Mouse (Mus musculus) erythroid progenitor cell, adult 5-6 weeks (primary cell): ENCODE results near the gene Slc35b2. TPM values are rescaled to one million over a fixed set of nuclear protein-coding genes. Genes with fewer than 3 reads are reported as not detected.

Experiments
- ATAC-seq: replicated peaks from 2 replicates; pipeline ENCODE4 v1.8.0; 2016; ENCODE audit warnings: moderate number of reproducible peaks, mild to moderate bottlenecking, moderate TSS enrichment, inconsistent platforms; ENCODE audit not compliant: poor library complexity, low FRiP score, severe bottlenecking
- total RNA-seq, 2 experiments: library from RNA; stranded (forward) in 1 of 2; stranded (reverse) in 1 of 2; fragments of 150-400 nt in 1 of 2; fragments of 186-747, 209-891 nt in 1 of 2; gene quantifications; 2 replicates each; pipeline versions ENCODE4 v1.2.3 to v1.2.4; 2015 to 2017; ENCODE audit warnings: low replicate concordance in 2 of 2

Slc35b2 gene
- total RNA-seq, 2 experiments from 2014 or later: 10.3 to 15.5 TPM

- no peak for ATAC-seq
Measured at GRCm38 (mm10) chr17:45579554-45579953, 15.9 kb downstream of the Slc35b2 start.

DNA sequence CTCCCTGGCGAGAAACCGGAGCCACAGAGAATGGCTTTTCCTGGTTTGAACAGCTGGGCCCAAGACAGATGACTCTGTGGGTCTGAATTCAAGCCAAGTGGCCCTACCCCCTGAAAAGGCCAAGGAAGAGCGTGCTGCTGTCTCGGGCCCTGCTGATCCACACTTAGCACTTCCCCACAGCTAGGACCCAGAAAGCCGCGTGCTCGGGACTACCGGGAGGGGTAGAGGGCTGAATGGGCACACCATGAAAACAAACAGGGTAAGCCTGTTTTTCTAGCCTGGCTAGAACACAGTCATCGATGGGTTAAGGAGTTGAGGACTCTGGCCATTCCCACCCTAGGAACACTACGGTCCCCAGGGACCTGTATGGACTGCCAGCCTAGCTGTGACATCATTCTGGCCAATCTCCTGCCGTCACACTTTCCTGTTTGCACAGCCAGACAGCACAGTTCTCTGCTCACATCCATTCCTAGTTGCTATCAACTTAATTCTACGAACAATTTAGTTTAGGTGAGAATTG is 17.3 kb downstream of the Slc35b2 start:
- no peak for ATAC-seq

GRCm38 (mm10) chr17:45581567-45581983 is 17.9 kb downstream of the Slc35b2 start:
- peak; percentile 78 for ATAC-seq

- peak; percentile 61 for ATAC-seq
Measured at GRCm38 (mm10) chr17:45582188-45582587, 18.5 kb downstream of the Slc35b2 start.

GRCm38 (mm10) chr17:45582715-45583355 is 19.2 kb downstream of the Slc35b2 start:
- ATAC-seq: no peak

GRCm38 (mm10) chr17:45584096-45584896 is 20.6 kb downstream of the Slc35b2 start:
- no peak for ATAC-seq

- ATAC-seq: no peak
Measured at GRCm38 (mm10) chr17:45584939-45585678, 21.4 kb downstream of the Slc35b2 start.

GRCm38 (mm10) chr17:45585725-45586448 is 22.2 kb downstream of the Slc35b2 start:
- no peak for ATAC-seq

- ATAC-seq: no peak
Measured at GRCm38 (mm10) chr17:45586449-45586837, 22.8 kb downstream of the Slc35b2 start.

GRCm38 (mm10) chr17:45588370-45588769 is 24.7 kb downstream of the Slc35b2 start:
- no peak for ATAC-seq

DNA sequence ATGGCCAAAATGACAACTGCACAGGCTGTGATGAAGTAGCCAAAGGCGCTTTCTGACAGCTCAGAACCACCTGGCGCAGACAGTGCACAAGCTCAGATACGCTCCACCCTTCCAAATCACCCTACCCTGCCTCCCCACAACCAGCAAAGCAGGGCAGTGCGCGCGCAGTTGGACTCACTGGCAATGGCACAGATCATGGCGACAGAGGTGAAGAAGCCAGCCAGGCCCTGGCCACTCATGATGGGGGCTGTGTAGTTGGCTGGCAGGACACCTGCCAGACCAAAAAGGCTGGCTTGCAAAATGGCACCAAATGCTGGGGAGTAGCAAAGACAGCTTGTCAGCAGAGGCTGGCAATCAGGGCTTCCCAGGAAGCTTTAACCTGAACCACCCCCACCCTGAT is 25.6 kb downstream of the Slc35b2 start:
- no peak for ATAC-seq

DNA sequence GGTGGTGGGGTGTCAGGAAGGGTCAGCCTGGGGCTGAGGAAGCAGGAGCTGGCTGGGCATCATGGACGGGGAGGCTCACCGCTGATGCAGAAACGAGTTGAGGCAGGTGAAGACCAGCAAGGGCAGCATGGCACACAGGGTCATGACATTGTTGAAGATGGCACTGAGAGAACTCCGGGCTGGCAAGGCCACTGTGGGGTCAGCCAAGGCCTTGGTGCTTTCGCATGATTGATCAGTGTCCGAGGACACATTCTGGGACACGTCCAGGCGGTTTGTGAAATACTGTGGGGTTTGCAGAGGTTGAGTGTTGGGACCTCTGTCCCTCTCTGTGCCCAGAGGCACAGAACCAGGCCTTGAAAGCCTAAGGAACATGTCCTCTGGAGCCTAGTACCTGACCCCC is 26.2 kb downstream of the Slc35b2 start:
- no peak for ATAC-seq

GRCm38 (mm10) chr17:45590410-45590809 is 26.7 kb downstream of the Slc35b2 start:
- no peak for ATAC-seq

GRCm38 (mm10) chr17:45591701-45592605 is 28.3 kb downstream of the Slc35b2 start:
- no peak for ATAC-seq

DNA sequence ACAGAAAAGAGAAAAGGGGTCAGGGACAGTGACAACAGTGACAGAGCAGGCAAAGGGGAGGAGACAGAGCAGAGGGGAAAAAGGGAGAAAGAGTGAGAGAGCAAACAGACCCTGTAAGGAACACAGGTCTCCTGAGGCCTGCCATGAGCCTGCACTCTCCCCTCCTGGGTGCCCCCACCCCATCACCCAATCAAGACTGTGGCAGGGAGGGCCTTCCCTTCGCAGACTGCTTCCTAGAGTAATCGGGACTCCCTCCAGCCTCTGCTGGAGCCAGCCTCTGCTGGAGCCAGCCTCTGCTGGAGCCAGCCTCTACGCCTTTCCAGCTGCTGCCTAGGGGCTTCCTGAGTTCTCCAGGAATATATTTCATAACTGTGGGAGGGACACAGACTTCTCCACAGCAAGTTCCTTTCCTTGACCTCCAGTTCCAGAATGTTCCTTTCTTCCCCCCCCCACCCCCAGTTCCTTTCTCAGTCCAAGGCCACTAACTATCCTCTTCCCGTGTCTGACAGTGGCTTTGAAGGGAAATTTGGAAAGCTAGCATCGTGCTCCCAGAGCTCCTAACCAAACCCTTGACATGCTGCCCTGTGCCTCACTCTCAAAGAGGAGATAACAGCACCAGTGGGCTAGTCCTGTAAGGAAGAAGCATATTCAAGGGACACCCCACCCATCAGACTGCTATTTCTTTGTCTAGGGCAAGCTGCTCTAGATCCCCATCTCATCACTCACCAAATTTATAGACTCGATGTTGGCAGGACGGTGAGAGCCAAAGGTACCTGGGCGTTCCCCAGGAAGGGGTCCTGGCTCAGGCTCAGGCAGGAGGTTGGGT is 29.1 kb downstream of the Slc35b2 start:
- peak; percentile 48 for ATAC-seq

DNA sequence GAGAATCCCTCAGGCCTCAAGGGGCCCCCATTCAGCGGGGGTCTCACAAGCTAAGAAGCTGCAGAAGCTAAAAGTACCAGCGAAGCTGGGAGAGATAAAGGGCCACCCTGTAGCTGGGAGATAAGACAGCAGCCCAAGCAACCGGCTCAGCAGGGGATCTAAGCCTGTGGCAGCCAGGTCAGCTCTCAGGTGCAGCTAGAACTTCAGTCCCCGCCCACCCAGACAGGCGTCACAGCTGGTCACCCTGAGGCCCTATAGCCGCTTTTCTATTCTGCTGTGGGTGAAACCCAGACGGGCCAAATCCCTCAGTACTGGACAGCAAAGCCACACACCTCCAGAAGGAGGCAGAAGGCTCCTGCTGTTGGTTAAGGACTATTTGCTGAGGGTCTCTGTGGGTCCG is 29.8 kb downstream of the Slc35b2 start:
- ATAC-seq: peak; percentile 70

DNA sequence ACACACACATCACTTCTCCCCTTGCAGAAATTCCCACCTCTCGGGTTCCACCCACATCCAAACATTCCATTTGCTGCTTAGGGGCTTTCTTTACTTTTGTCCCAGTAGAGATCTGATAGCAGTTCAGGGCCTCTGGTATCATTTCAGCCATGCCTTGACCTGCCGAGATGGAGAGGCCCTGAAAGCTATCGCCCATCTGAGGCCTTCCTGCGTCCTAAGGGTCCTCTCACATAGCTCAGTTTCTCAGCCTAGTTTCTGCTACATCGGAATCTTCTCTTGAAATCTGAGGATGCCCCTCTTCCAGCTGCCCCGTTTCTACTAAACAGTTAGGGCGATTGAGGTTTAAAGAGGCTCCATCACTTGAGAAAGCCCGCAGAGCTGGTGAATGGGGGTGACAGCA is 30.5 kb downstream of the Slc35b2 start:
- no peak for ATAC-seq
